Mouse (Mus musculus): ENCODE results near the gene Por.

GRCm38 (mm10) chr5:135730916-135731315, 61.1 kb downstream of the Por start:
- TF ChIP-seq CTCF (IDR thresholded peaks at IDR 0.05; ENCODE audit: control insufficient read depth, insufficient read depth, low read length) (no peak), POLR2A (IDR thresholded peaks at IDR 0.05; ENCODE audit: borderline replicate concordance, control insufficient read depth, low read depth, low read length) (no peak)

All from bone marrow, adult 2 months (tissue).